Mouse (Mus musculus) forebrain, embryonic 13.5 days (tissue): ENCODE measurements around the gene Cog1. TPM values are rescaled to one million over a fixed set of nuclear protein-coding genes. Genes with fewer than 3 reads are reported as not detected.
A peak's percentile ranks its signal among the peaks of the same experiment; 100 is the strongest.

Source experiments
- ATAC-seq: fragments of 200-750 bp; cut with Nextera tagmentation; 2 replicates; pipeline ENCODE4 v1.8.0; 2017
- H3K27ac ChIP-seq: fragments of 300-500 bp; sonication (generic); 2 replicates; pipeline ENCODE4 v1.5.1; 2015; ENCODE audit warnings: inconsistent platforms, mild to moderate bottlenecking, moderate library complexity
- H3K27me3 ChIP-seq: fragments of 300-500 bp; sonication (generic); 2 replicates; pipeline ENCODE4 v1.6.1; 2015; ENCODE audit warnings: mild to moderate bottlenecking, inconsistent platforms
- H3K36me3 ChIP-seq: fragments of 300-500 bp; sonication (generic); 2 replicates; pipeline ENCODE4 v1.6.1; 2015; ENCODE audit warnings: mild to moderate bottlenecking, inconsistent platforms; ENCODE audit not compliant: poor library complexity, severe bottlenecking
- H3K4me1 ChIP-seq: fragments of 300-500 bp; sonication (generic); 2 replicates; pipeline ENCODE4 v1.6.1; 2015; ENCODE audit warnings: inconsistent platforms
- H3K4me2 ChIP-seq: fragments of 300-500 bp; sonication (generic); 2 replicates; pipeline ENCODE4 v1.6.1; 2015; ENCODE audit warnings: inconsistent platforms, mild to moderate bottlenecking, moderate library complexity
- H3K4me3 ChIP-seq: fragments of 300-500 bp; sonication (generic); 2 replicates; pipeline ENCODE4 v1.5.1; 2015; ENCODE audit warnings: mild to moderate bottlenecking, inconsistent platforms
- H3K9ac ChIP-seq: fragments of 300-500 bp; sonication (generic); 2 replicates; pipeline ENCODE4 v1.6.1; 2015; ENCODE audit warnings: mild to moderate bottlenecking, inconsistent platforms
- H3K9me3 ChIP-seq: fragments of 300-500 bp; sonication (generic); replicated peaks from 2 replicates; pipeline ENCODE4 v1.6.1; 2016; ENCODE audit warnings: inconsistent platforms
- WGBS: fragments of 180-500 bp; shearing (Covaris S2); methylation state at CpG from one replicate; pipeline ENCODE4 v1.1.7; 2015; 5-methylcytosine and 5-hydroxymethylcytosine counted together
- polyA plus RNA-seq: library from polyadenylated mRNA; unstranded; fragments of >200 nt; fragmentation: Nextera tagmentation; extraction: Ambion mirVana; gene quantifications from 2 replicates; pipeline ENCODE4 v1.2.1, GENCODE M21; 2015

Cog1 gene
- polyA plus RNA-seq, 1 experiment from 2014 or later: 30.1 TPM

DNA sequence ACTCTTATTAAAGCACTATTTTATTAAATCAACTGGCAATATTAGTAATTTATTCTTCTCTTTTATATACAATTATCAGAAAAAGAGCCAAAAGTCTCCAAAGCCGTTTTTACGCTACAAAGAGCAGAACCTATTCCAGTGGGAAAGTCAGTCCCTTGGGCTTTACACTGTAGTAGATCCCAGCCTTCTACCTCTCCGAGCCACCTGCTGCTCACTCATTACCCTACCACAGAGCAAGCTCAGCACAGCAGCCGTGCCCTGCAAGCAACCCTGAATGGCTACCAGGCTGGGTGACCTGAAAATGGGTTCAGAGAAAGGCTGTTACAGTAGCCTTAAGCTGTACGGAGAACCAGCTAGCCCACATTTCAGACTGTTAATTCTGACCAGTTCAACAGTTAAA lies 25.6 kb downstream of the Cog1 start:
- WGBS: 88% methylated on average over 5 of the region's 5 CpGs
- 0 out of 2 replicates have a peak, but pooled peaks cover 7% of the 10 kb centered on the region for H3K4me1 ChIP-seq
- H3K27me3 ChIP-seq: no peaks in the 10 kb centered on the region
- no peaks in the 10 kb centered on the region for H3K9me3 ChIP-seq
- no peak overlapping the region for H3K4me2 ChIP-seq
- no peak overlapping the region for H3K9ac ChIP-seq
- no peak for ATAC-seq
- H3K27ac ChIP-seq: no peak overlapping the region
- H3K36me3 ChIP-seq: peaks cover 69% of the 10 kb centered on the region
- no peak overlapping the region for H3K4me3 ChIP-seq

DNA sequence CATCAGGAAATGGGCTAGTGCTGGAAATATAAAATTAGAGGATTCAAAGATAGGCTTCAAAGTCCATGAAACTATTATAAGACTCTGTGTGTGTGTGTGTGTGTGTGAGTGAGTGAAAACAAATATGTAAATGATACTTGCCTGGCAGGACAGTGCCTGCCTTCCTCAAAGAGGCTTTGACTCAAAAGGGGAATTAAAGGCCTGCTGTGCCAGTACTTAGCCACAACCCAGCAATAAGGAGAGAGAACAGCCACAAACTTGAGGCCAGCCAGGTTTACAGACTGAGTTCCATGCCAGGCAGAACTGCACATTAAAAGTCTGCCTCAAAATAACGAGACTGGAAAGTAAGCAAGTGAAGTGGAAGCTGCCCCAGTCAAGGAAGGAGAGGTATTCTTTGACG lies 27.9 kb downstream of the Cog1 start:
- 55% methylated on average over 2 of the region's 2 CpGs for WGBS
- peaks cover 20% of the 10 kb centered on the region for H3K4me1 ChIP-seq
- no peak overlapping the region for H3K4me2 ChIP-seq
- H3K36me3 ChIP-seq: peaks cover 50% of the 10 kb centered on the region
- no peak overlapping the region for H3K9ac ChIP-seq
- no peak overlapping the region for H3K27ac ChIP-seq
- H3K4me3 ChIP-seq: no peak overlapping the region
- no peak for ATAC-seq
- H3K27me3 ChIP-seq: no peaks in the 10 kb centered on the region
- no peaks in the 10 kb centered on the region for H3K9me3 ChIP-seq

- ATAC-seq: no peak
- Histone ChIP-seq H3K4me2 (no peak overlapping the region), H3K4me1 (peaks cover 25% of the 10 kb centered on the region), H3K9ac (no peak overlapping the region), H3K27me3 (no peaks in the 10 kb centered on the region), H3K27ac (no peak overlapping the region), H3K4me3 (no peak overlapping the region), H3K9me3 (no peaks in the 10 kb centered on the region), H3K36me3 (peaks cover 44% of the 10 kb centered on the region)
- 93% methylated on average over 2 of the region's 2 CpGs for WGBS
Observed at GRCm38 (mm10) chr11:113677378-113677777, 28.4 kb downstream of the Cog1 start.

DNA sequence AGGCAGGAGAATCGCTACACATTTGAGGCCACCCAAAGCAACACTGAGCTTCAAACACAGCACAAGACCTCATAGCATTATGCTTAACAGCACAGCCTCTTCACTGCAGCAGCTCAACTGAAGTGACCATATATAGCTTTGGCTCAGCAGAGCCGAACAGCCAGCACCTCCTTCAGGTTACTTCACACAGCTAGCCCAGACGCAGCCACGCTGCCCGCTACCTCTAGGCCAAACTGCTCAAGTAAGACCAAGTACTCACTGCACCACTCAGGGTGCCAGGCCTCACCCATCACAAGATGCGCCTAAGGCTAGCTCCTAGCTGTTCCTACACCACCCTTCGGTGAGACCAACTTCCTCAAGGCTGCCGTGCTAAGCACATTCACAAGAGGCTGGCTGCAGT lies 29.4 kb downstream of the Cog1 start:
- WGBS: 89% methylated on average over 8 of the region's 8 CpGs
- no peak overlapping the region for H3K4me3 ChIP-seq
- H3K4me1 ChIP-seq: peaks cover 33% of the 10 kb centered on the region
- no peaks in the 10 kb centered on the region for H3K9me3 ChIP-seq
- H3K27me3 ChIP-seq: no peaks in the 10 kb centered on the region
- H3K9ac ChIP-seq: no peak overlapping the region
- ATAC-seq: no peak
- H3K36me3 ChIP-seq: peaks cover 34% of the 10 kb centered on the region
- H3K27ac ChIP-seq: no peak overlapping the region
- H3K4me2 ChIP-seq: no peak overlapping the region

- peaks cover 46% of the 10 kb centered on the region for H3K4me1 ChIP-seq
- H3K4me2 ChIP-seq: no peak overlapping the region
- H3K27ac ChIP-seq: no peak overlapping the region
- H3K27me3 ChIP-seq: no peaks in the 10 kb centered on the region
- H3K9me3 ChIP-seq: no peaks in the 10 kb centered on the region
- no peak overlapping the region for H3K9ac ChIP-seq
- ATAC-seq: no peak
- H3K4me3 ChIP-seq: no peak overlapping the region
- 89% methylated on average over 2 of the region's 2 CpGs for WGBS
- H3K36me3 ChIP-seq: peaks cover 12% of the 10 kb centered on the region
Observed at GRCm38 (mm10) chr11:113680954-113681353, 32.0 kb downstream of the Cog1 start.

DNA sequence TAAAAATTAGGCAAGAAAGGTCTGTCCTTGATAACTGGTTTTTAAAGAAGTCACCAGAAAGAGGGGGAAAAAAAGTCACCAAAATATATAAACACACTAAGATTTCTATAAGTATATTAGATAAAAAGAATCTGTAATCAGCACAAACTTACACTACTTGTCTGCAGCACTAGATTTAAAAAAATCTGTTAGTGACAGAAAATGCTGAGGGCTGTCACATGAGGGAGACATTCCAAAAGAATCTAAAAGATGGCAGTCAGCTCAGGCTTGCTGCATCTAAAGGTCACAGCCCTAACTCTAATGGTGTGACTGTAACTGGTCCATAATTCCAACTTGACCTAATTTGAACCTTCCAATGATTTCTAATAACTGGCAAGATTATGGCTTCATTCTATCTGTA lies 33.0 kb downstream of the Cog1 start:
- no peaks in the 10 kb centered on the region for H3K9me3 ChIP-seq
- H3K9ac ChIP-seq: no peak overlapping the region
- H3K4me3 ChIP-seq: no peak overlapping the region; the same call in 1 of the 2 replicates
- H3K36me3 ChIP-seq: peaks cover 3% of the 10 kb centered on the region; the same call in 1 of the 2 replicates
- H3K27me3 ChIP-seq: no peaks in the 10 kb centered on the region
- H3K4me2 ChIP-seq: peak overlapping the region; percentile 24; the same call in 1 of the 2 replicates
- no peak overlapping the region for H3K27ac ChIP-seq
- peaks cover 53% of the 10 kb centered on the region for H3K4me1 ChIP-seq
- ATAC-seq: no peak

DNA sequence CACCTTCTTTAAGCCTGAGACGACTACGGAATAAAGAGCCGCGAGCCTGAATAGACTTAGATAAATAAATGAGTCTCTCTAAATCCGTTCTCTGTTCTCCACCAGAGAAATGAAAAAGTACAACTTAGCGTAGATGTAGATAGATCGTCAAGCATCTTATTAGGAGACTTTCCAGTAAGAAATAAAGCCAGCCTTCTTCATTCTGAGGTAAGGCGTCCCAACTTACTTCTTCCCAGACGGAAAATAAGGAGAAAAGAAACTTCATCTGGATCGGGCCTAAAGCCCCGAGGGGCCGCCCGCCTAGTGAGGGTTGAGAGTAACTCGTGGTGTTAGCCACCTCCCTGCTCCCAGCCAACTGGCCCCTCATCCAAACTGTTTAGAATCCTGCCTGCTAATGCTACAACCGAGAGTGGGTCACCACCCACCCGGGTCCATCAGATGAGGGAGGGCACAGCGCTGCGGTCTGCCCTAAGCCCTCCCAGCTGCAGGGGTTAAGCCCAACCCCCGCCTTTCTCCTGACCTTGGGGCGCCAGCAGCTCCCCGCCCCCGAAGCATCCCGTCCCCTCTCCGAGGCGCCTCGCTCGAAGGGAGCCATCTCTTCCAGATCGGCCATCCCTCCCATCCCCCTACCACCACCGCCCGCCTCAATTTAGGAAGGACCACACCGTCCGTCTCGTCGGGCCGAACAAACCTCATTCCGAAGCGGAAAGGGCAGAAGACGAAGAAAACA lies 34.1 kb downstream of the Cog1 start:
- Histone ChIP-seq H3K36me3 (peaks cover 6% of the 10 kb centered on the region), H3K27me3 (no peaks in the 10 kb centered on the region), H3K9me3 (no peaks in the 10 kb centered on the region), H3K4me2 (peak overlapping the region; percentile 94), H3K9ac (peak overlapping the region; percentile 91), H3K4me3 (peak overlapping the region; percentile 93), H3K27ac (peak overlapping the region; percentile 95), H3K4me1 (peaks cover 51% of the 10 kb centered on the region)
- ATAC-seq: peak; percentile 8
- 2% methylated on average over 37 of the region's 38 CpGs for WGBS

DNA sequence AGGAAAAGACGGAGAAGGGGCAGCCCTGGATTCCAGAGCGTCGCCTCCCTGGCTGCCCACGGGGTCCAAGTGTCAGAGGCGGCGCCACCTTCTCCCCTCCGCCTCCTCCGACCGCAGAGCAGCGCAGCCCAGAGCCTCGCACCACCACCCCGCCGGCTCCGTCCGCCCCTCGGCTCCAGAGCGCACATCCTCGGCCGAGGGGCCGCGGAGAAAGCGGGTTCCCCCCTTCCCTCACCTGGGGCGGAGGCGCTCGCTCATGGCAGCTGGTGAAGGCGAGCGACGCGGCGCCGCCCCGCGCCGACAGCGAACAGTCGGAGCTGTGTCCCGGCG lies 34.6 kb downstream of the Cog1 start:
- no peak; the same call in 1 of the 2 replicates for ATAC-seq
- H3K4me2 ChIP-seq: peak overlapping the region; percentile 94
- H3K27me3 ChIP-seq: no peaks in the 10 kb centered on the region
- 2% methylated on average over 20 of the region's 38 CpGs for WGBS
- H3K9me3 ChIP-seq: no peaks in the 10 kb centered on the region
- peak overlapping the region; percentile 93 for H3K4me3 ChIP-seq
- peak overlapping the region; percentile 91 for H3K9ac ChIP-seq
- peak overlapping the region; percentile 95 for H3K27ac ChIP-seq
- peaks cover 48% of the 10 kb centered on the region for H3K4me1 ChIP-seq
- peaks cover 11% of the 10 kb centered on the region for H3K36me3 ChIP-seq

GRCm38 (mm10) chr11:113683957-113684706 lies 35.2 kb downstream of the Cog1 start, which contains the start of the genes Fam104a and D11Wsu47e:
Gene Fam104a, minus strand, starts transcription at chr11:113684155.
Gene D11Wsu47e, plus strand, starts transcription at chr11:113684412.
- peak within 1 kb of the TSS; percentile 93 for H3K4me3 ChIP-seq
- under 1% methylated on average over 58 of the region's 73 CpGs for WGBS
- H3K9ac ChIP-seq: peak within 1 kb of the TSS; percentile 91
- H3K4me1 ChIP-seq: peaks cover 48% of the 10 kb centered on the region
- no peaks in the 10 kb centered on the region for H3K9me3 ChIP-seq
- H3K36me3 ChIP-seq: peaks cover 17% of the 10 kb centered on the region
- H3K27ac ChIP-seq: peak within 1 kb of the TSS; percentile 95
- H3K4me2 ChIP-seq: peak within 1 kb of the TSS; percentile 94
- no peaks in the 10 kb centered on the region for H3K27me3 ChIP-seq
- ATAC-seq: peak; percentile 96

GRCm38 (mm10) chr11:113684707-113685426 lies 35.9 kb downstream of the Cog1 start:
- Histone ChIP-seq H3K4me2 (peak overlapping the region; percentile 94), H3K27me3 (no peaks in the 10 kb centered on the region), H3K4me3 (peak overlapping the region; percentile 93), H3K4me1 (peaks cover 48% of the 10 kb centered on the region), H3K9me3 (no peaks in the 10 kb centered on the region), H3K27ac (peak overlapping the region; percentile 95), H3K9ac (peak overlapping the region; percentile 91), H3K36me3 (peaks cover 24% of the 10 kb centered on the region)
- 41% methylated on average over 25 of the region's 25 CpGs for WGBS
- ATAC-seq: no peak

DNA sequence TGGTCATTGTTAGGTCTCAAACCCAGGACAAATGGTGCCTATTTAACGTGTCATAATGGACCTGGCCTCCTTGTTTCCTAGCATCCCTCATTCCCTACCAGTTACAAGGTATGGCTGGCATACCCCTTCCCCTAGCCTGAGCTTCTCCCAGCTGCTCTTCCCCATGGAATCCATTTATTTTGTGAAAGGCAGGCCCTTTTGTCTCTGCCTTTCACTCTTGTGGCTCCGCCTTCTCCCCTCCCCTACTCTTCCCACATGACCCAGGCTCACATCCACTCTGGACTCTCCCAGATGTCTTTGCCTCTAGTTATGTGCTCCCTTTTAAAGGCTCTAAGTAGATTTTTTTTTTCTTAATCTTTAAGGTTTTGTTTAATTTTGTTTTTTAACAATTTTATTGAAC lies 38.1 kb downstream of the Cog1 start:
- H3K36me3 ChIP-seq: peaks cover 44% of the 10 kb centered on the region
- H3K4me1 ChIP-seq: peaks cover 34% of the 10 kb centered on the region
- H3K4me3 ChIP-seq: no peak overlapping the region
- H3K9ac ChIP-seq: no peak overlapping the region
- H3K27ac ChIP-seq: peak overlapping the region; percentile 48; the same call in 1 of the 2 replicates
- H3K9me3 ChIP-seq: no peaks in the 10 kb centered on the region
- no peaks in the 10 kb centered on the region for H3K27me3 ChIP-seq
- ATAC-seq: no peak
- 45% methylated on average over 2 of the region's 2 CpGs for WGBS
- peak overlapping the region; percentile 17 for H3K4me2 ChIP-seq

DNA sequence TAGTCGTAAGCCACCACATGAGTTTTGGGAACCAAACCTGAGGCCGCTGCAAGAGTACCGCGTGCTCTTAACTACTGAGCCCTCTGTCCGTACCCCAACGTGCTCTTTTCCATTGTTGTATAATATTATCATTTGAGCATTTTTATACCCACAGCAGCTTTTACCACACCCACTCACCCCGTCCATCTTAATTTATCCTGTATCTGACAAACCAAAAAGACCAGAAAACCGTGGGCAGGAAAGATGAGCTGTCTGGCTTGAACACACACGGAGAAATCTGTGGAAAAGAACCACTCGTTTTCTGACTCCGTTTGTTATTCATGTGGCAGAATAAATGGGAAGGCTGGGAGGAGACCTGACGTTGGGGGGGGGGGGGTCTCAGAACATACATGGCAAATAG lies 41.5 kb downstream of the Cog1 start:
- Histone ChIP-seq H3K4me3 (no peak overlapping the region), H3K9me3 (no peaks in the 10 kb centered on the region), H3K27me3 (no peaks in the 10 kb centered on the region), H3K27ac (no peak overlapping the region), H3K4me2 (no peak overlapping the region), H3K36me3 (peaks cover 79% of the 10 kb centered on the region), H3K4me1 (peaks cover 13% of the 10 kb centered on the region), H3K9ac (no peak overlapping the region)
- WGBS: 93% methylated on average over 12 of the region's 12 CpGs
- ATAC-seq: no peak
